Mouse (Mus musculus) heart, postnatal 0 days (tissue): ENCODE measurements around the gene Ksr2. TPM values are rescaled to one million over a fixed set of nuclear protein-coding genes. Genes with fewer than 3 reads are reported as not detected.
A peak's percentile ranks its signal among the peaks of the same experiment; 100 is the strongest.

Experiments used
- ATAC-seq: fragments of 200-750 bp; cut with Nextera tagmentation; 2 replicates; pipeline ENCODE4 v1.8.0; 2017; ENCODE audit warnings: low read depth, moderate number of reproducible peaks, moderate library complexity; ENCODE audit not compliant: insufficient read depth
- DNase-seq: peaks from one replicate; pipeline ENCODE4 v3.0.0-alpha.2; 2016; ENCODE audit warnings: low spot score
- H3K27ac ChIP-seq: fragments of 300-500 bp; sonication (generic); 2 replicates; pipeline ENCODE4 v1.5.1; 2014; ENCODE audit warnings: low read depth, mild to moderate bottlenecking
- H3K27me3 ChIP-seq: fragments of 300-500 bp; sonication (generic); 2 replicates; pipeline ENCODE4 v1.6.1; 2014; ENCODE audit warnings: low read length, mixed read lengths; ENCODE audit not compliant: control insufficient read depth, insufficient read depth
- H3K36me3 ChIP-seq: fragments of 300-500 bp; sonication (generic); replicated peaks from 2 replicates; pipeline ENCODE4 v1.6.1; 2014; ENCODE audit warnings: low read length, mixed read lengths; ENCODE audit not compliant: control insufficient read depth, insufficient read depth
- H3K4me1 ChIP-seq: fragments of 300-500 bp; sonication (generic); 2 replicates; pipeline ENCODE4 v1.6.1; 2014; ENCODE audit warnings: antibody characterized with exemption; ENCODE audit not compliant: control insufficient read depth, insufficient read depth
- H3K4me2 ChIP-seq: fragments of 300-500 bp; sonication (generic); 2 replicates; pipeline ENCODE4 v1.6.1; 2014; ENCODE audit warnings: low read depth, mild to moderate bottlenecking, low read length, moderate library complexity
- H3K4me3 ChIP-seq: fragments of 300-500 bp; sonication (generic); 2 replicates; pipeline ENCODE4 v1.5.1; 2014; ENCODE audit warnings: low read depth, low read length
- H3K9ac ChIP-seq: fragments of 300-500 bp; sonication (generic); replicated peaks from 2 replicates; pipeline ENCODE4 v1.6.1; 2014; ENCODE audit warnings: low read depth, low read length, mixed read lengths
- H3K9me3 ChIP-seq: fragments of 300-500 bp; sonication (generic); replicated peaks from 2 replicates; pipeline ENCODE4 v1.6.1; 2016; ENCODE audit warnings: low read length; ENCODE audit not compliant: control insufficient read depth
- CTCF ChIP-seq: IDR thresholded peaks from 2 replicates; pipeline ENCODE4 v1.5.1; 2016; ENCODE audit warnings: antibody characterized with exemption, control low read depth, low read depth
- EP300 ChIP-seq: IDR thresholded peaks from 2 replicates; pipeline ENCODE4 v1.6.1; 2016; ENCODE audit warnings: antibody characterized with exemption, low read depth
- WGBS: fragments of 180-500 bp; shearing (Covaris S2); extraction: QIAGEN DNeasy Blood & Tissue Kit; methylation state at CpG from one replicate; pipeline ENCODE4 v1.1.7; 2014; 5-methylcytosine and 5-hydroxymethylcytosine counted together
- polyA plus RNA-seq: library from polyadenylated mRNA; unstranded; fragments of >200 nt; fragmentation: Nextera tagmentation; extraction: Ambion mirVana; gene quantifications from 2 replicates; pipeline ENCODE4 v1.2.1, GENCODE M21; 2015
- total RNA-seq: library from RNA; depleted of rRNA; stranded (reverse); fragments of >200 nt; gene quantifications from 2 replicates; pipeline ENCODE4 v1.2.3, GENCODE M21; 2014; ENCODE audit warnings: low replicate concordance

Ksr2 gene
- total and polyA plus RNA-seq, 2 experiments from 2014 or later, result under 0.01 TPM; not detected in 1

DNA sequence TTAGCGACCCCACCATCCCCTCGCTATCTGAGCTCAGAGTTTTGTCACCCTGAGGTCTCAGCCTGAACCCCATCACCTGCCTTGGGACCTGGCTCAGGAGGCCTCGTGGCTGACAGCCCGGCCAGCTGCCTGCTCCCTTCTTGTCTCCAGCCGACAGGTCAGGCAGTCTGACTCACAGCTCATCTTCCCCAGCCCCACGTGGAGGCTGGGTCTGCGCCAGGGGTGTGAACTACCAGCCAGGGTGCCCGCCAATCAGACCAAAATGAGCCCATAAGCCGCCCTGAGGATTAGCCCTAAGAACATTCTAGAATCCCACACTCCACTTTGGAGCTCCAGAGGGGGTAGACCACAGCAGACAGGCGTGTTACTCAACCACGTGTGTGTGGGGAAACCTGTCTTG, 365.4 kb downstream of the Ksr2 start:
- 50% methylated on average over 11 of the region's 11 CpGs for WGBS
- peak; percentile 7 for DNase-seq

DNA sequence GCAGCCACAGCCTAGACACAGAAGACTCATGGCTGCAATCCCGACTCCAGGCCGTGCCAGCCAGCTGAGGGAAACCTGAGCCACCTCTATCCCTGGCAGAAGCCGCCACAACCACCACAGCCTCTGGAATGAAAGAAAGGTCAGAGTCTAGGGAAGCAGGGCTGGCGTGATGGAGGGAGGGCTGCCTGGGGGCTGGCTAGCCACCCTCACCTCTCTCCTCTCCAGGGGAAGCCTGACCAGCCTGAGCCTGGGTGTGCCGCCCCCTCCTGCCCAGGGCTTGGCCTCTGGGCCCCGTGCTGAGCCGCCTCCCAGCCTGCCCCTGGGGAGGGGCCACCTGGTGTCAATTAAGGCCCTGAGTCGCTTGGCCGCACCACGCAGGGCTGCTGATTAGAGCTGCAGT, 366.9 kb downstream of the Ksr2 start, which contains the start of gene Nos1:
TSS of gene Nos1 (plus strand) at position 352 of the 400 bp plus-strand sequence.
- no peak for TF ChIP-seq CTCF
- no peak for TF ChIP-seq EP300
- no peaks in the 10 kb centered on the region for H3K4me1 ChIP-seq
- no peak within 1 kb of the TSS for H3K4me3 ChIP-seq
- DNase-seq, result no peak
- no peak within 1 kb of the TSS for H3K9ac ChIP-seq
- no peaks in the 10 kb centered on the region for H3K27me3 ChIP-seq
- no peak within 1 kb of the TSS for H3K4me2 ChIP-seq
- no peaks in the 10 kb centered on the region for H3K9me3 ChIP-seq
- H3K27ac ChIP-seq, result no peak within 1 kb of the TSS
- 20% methylated on average over 10 of the region's 10 CpGs for WGBS
- H3K36me3 ChIP-seq, result no peaks in the 10 kb centered on the region
- no peak for ATAC-seq

More for the DNA sequence above, 365.4 kb downstream of the Ksr2 start:
- TF ChIP-seq CTCF (no peak), EP300 (no peak)
- Histone ChIP-seq H3K4me1 (no peaks in the 10 kb centered on the region), H3K27ac (no peak overlapping the region), H3K27me3 (no peaks in the 10 kb centered on the region), H3K9ac (no peak overlapping the region), H3K4me3 (no peak overlapping the region), H3K4me2 (no peak overlapping the region), H3K9me3 (no peaks in the 10 kb centered on the region), H3K36me3 (no peaks in the 10 kb centered on the region)
- no peak for ATAC-seq

DNA sequence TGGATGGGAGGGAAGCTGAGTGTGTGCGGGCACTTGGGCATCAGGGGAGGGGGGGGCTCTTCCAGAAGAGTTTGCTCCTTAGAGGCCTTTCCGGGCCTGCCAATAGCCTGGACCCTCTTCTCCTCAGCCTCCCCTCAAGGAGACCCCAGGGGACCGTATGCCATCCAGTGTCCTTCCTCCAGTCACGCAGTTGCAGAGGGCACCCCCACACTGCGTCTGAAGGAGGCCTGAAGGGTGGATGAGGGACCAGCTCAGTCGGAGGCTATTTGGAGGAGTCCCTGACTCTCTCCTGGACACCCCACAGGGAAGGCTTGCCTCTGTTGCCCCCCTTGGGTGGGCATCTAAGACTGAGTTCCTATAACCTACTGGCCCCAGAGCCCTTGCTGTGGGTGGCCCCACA, 367.4 kb downstream of the Ksr2 start:
- no peak overlapping the region for H3K4me2 ChIP-seq
- no peaks in the 10 kb centered on the region for H3K4me1 ChIP-seq
- no peaks in the 10 kb centered on the region for H3K36me3 ChIP-seq
- no peaks in the 10 kb centered on the region for H3K9me3 ChIP-seq
- no peak overlapping the region for H3K27ac ChIP-seq
- TF ChIP-seq EP300, result no peak
- H3K4me3 ChIP-seq, result no peak overlapping the region
- no peaks in the 10 kb centered on the region for H3K27me3 ChIP-seq
- no peak for ATAC-seq
- H3K9ac ChIP-seq, result no peak overlapping the region
- no peak for DNase-seq
- WGBS, result 63% methylated on average over 6 of the region's 6 CpGs

DNA sequence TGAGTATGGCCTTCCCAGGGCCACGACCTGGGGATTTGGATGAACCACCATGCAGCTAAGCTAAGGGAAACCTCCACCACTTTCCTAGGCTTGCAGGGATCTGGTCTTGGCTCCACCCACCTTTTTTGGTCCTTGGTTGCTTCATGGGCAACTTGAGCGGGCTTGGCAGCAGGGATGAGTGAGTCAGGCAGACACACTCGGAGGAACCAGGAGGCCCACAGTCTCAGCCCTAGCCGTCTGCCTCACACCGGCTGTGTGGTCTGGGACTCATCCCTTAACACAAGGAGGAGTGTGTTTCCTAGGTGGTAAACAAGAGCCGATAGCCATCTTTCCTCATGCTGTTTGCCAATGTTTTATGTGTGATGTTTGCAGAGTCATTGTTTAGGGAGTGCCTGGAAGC, 376.3 kb downstream of the Ksr2 start:
- DNase-seq, result no peak
- H3K27ac ChIP-seq, result no peak overlapping the region
- H3K9ac ChIP-seq, result no peak overlapping the region
- H3K4me1 ChIP-seq, result no peaks in the 10 kb centered on the region
- 49% methylated on average over 6 of the region's 6 CpGs for WGBS
- H3K9me3 ChIP-seq, result no peaks in the 10 kb centered on the region
- no peaks in the 10 kb centered on the region for H3K36me3 ChIP-seq
- H3K27me3 ChIP-seq, result no peaks in the 10 kb centered on the region
- TF ChIP-seq CTCF (no peak), EP300 (no peak)
- no peak overlapping the region for H3K4me2 ChIP-seq
- no peak overlapping the region for H3K4me3 ChIP-seq
- no peak for ATAC-seq

DNA sequence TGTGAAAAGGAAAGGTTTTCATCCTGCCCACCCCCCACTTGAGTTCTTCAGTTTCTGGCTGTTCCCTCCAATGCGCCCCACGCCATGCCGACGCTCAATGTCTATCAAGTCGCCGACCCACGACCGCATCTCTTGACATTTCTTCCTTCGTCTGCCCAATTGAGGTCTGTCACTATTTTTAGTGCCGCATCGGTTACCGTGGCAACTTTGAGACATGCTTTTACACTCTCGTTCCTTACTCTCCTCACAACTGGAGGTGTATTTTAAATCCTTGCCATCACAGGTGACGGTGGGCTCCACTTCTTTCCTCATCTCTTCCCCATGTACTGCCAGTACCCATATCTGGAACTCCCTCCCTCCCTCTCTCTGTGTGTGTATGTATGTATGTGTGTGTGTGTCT, 378.1 kb downstream of the Ksr2 start:
- ATAC-seq, result no peak
- no peak overlapping the region for H3K27ac ChIP-seq
- WGBS, result 81% methylated on average over 14 of the region's 14 CpGs

GRCm38 (mm10) chr5:117800849-117801248, 387.0 kb downstream of the Ksr2 start:
- WGBS, result 63% methylated on average over 9 of the region's 9 CpGs
- Histone ChIP-seq H3K36me3 (no peaks in the 10 kb centered on the region), H3K4me1 (no peaks in the 10 kb centered on the region), H3K9me3 (no peaks in the 10 kb centered on the region), H3K27ac (no peak overlapping the region), H3K9ac (no peak overlapping the region), H3K4me2 (no peak overlapping the region), H3K4me3 (no peak overlapping the region), H3K27me3 (no peaks in the 10 kb centered on the region)
- DNase-seq, result no peak
- no peak for ATAC-seq
- no peak for TF ChIP-seq CTCF

More for the DNA sequence above, 378.1 kb downstream of the Ksr2 start:
- Histone ChIP-seq H3K9me3 (no peaks in the 10 kb centered on the region), H3K4me2 (no peak overlapping the region), H3K9ac (no peak overlapping the region), H3K4me3 (no peak overlapping the region), H3K36me3 (no peaks in the 10 kb centered on the region), H3K4me1 (no peaks in the 10 kb centered on the region), H3K27me3 (no peaks in the 10 kb centered on the region)
- no peak for DNase-seq
- TF ChIP-seq CTCF (no peak), EP300 (no peak)
